Mouse (Mus musculus) lung, embryonic 16.5 days (tissue): ENCODE measurements around the gene Cnst. TPM values are rescaled to one million over a fixed set of nuclear protein-coding genes. Genes with fewer than 3 reads are reported as not detected.

Experiments used
- ATAC-seq: fragments of 200-750 bp; cut with Nextera tagmentation; 2 replicates; pipeline ENCODE4 v1.8.0; 2017; ENCODE audit warnings: low read depth, mild to moderate bottlenecking, moderate library complexity
- H3K27ac ChIP-seq: fragments of 300-500 bp; sonication (generic); 2 replicates; pipeline ENCODE4 v1.5.1; 2014; ENCODE audit warnings: mild to moderate bottlenecking, control low read depth, low read length
- H3K27me3 ChIP-seq: fragments of 300-500 bp; sonication (generic); 2 replicates; pipeline ENCODE4 v1.6.1; 2014; ENCODE audit warnings: low read depth, low read length, mixed read lengths; ENCODE audit not compliant: control insufficient read depth, insufficient read depth
- H3K36me3 ChIP-seq: fragments of 300-500 bp; sonication (generic); 2 replicates; pipeline ENCODE4 v1.6.1; 2014; ENCODE audit warnings: low read length; ENCODE audit not compliant: control insufficient read depth, insufficient read depth
- H3K4me1 ChIP-seq: fragments of 300-500 bp; sonication (generic); replicated peaks from 2 replicates; pipeline ENCODE4 v1.6.1; 2014; ENCODE audit warnings: low read length, mixed read lengths; ENCODE audit not compliant: control insufficient read depth, insufficient read depth
- H3K4me2 ChIP-seq: fragments of 300-500 bp; sonication (generic); 2 replicates; pipeline ENCODE4 v1.6.1; 2014; ENCODE audit warnings: low read depth, low read length, control low read depth
- H3K4me3 ChIP-seq: fragments of 300-500 bp; sonication (generic); 2 replicates; pipeline ENCODE4 v1.5.1; 2014; ENCODE audit warnings: mild to moderate bottlenecking, low read length, control low read depth
- H3K9ac ChIP-seq: fragments of 300-500 bp; sonication (generic); 2 replicates; pipeline ENCODE4 v1.6.1; 2014; ENCODE audit warnings: low read length, control low read depth
- H3K9me3 ChIP-seq: fragments of 300-500 bp; sonication (generic); 2 replicates; pipeline ENCODE4 v1.6.1; 2016; ENCODE audit warnings: low read length; ENCODE audit not compliant: control insufficient read depth
- WGBS: fragments of 180-500 bp; shearing (Covaris S2); extraction: QIAGEN DNeasy Blood & Tissue Kit; methylation state at CpG from one replicate; pipeline ENCODE4 v1.1.7; 2014; 5-methylcytosine and 5-hydroxymethylcytosine counted together
- polyA plus RNA-seq: library from polyadenylated mRNA; unstranded; fragments of >200 nt; fragmentation: Nextera tagmentation; extraction: Ambion mirVana; gene quantifications from 2 replicates; pipeline ENCODE4 v1.2.1, GENCODE M21; 2015

Gene Cnst
- polyA plus RNA-seq, 1 experiment from 2014 or later, result 18.0 TPM

DNA sequence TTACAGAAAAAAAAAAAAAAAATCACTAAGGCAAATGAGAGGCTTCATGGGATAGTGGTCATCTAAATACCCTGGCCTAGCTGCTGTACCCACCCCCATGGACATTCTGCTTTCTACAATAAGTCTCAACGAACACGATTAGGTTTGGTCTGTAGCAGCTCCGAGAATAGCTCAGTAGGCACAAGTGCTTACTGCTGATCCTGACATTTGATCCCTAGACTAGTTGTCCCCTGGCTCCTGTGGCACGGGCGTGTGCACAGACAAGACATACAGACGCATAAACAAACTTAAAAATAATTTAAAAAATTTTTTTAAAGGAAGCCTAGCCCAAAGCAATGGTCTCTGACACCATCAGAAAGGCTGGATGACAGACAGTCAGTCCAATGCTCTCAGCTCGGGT lies 121.3 kb downstream of the Cnst start:
- Histone ChIP-seq H3K9me3 (no peaks in the 10 kb centered on the region), H3K4me3 (peak overlapping the region; percentile 90), H3K27ac (peak overlapping the region; percentile 86), H3K36me3 (no peaks in the 10 kb centered on the region), H3K9ac (peak overlapping the region; percentile 80), H3K4me1 (peaks cover 4% of the 10 kb centered on the region), H3K4me2 (peak overlapping the region; percentile 92), H3K27me3 (no peaks in the 10 kb centered on the region)
- no peak; the same call in 1 of the 2 replicates for ATAC-seq
- 8% methylated on average over 7 of the region's 7 CpGs for WGBS

DNA sequence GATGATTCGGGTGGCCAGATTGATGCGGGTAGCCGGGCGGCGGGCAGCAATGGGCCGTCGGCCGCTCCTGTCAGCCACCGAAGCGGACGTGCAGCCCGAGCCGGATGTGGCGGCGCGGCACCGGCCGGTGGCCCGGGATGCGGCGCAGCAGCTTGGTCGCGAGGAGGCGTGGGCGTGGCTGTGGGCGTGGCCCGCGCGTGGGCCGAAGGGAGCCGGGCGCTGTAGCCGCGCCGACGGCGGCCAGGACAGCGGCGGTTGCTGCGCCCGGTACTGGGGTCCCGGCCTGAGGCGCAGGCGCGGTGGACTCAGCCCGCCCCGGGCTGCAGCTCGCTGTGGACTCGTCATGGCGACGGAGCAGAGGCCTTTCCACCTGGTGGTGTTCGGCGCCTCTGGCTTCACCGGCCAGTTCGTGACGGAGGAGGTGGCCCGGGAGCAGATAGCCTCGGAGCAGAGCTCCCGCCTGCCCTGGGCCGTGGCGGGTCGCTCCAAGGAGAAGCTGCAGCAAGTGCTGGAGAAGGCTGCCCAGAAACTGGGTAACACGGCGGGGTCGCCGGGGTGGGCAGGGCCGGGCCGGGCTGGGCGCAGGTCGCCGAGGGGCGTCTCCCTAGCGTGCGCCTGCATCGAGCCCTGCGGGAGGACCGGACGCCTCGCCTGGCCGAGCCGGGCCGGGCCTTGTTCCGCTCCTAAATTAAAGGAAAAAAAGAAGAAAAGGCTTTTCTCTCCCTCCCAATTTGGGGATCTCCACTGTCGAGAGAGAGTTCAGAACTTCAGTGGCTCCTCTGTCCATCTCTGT lies 122.0 kb downstream of the Cnst start, which contains the start of gene Sccpdh:
Gene Sccpdh, plus strand, starts transcription at position 198 of the 793 bp plus-strand sequence.
- Histone ChIP-seq H3K4me1 (peaks cover 4% of the 10 kb centered on the region), H3K27me3 (no peaks in the 10 kb centered on the region), H3K36me3 (0 out of 2 replicates have a peak, but pooled peaks cover 2% of the 10 kb centered on the region), H3K4me3 (peak within 1 kb of the TSS; percentile 90), H3K9me3 (no peaks in the 10 kb centered on the region), H3K9ac (peak within 1 kb of the TSS; percentile 80), H3K27ac (peak within 1 kb of the TSS; percentile 86), H3K4me2 (peak within 1 kb of the TSS; percentile 92)
- under 1% methylated on average over 80 of the region's 84 CpGs for WGBS
- ATAC-seq, result peak; percentile 97

- Histone ChIP-seq H3K4me2 (peak overlapping the region; percentile 92), H3K9ac (peak overlapping the region; percentile 80), H3K4me1 (peaks cover 4% of the 10 kb centered on the region), H3K36me3 (peaks cover 6% of the 10 kb centered on the region; the same call in 1 of the 2 replicates), H3K9me3 (no peaks in the 10 kb centered on the region), H3K4me3 (peak overlapping the region; percentile 90), H3K27me3 (no peaks in the 10 kb centered on the region), H3K27ac (peak overlapping the region; percentile 86)
- no peak for ATAC-seq
- 11% methylated on average over 12 of the region's 12 CpGs for WGBS
Observed at GRCm38 (mm10) chr1:179668836-179669537, 122.8 kb downstream of the Cnst start.

DNA sequence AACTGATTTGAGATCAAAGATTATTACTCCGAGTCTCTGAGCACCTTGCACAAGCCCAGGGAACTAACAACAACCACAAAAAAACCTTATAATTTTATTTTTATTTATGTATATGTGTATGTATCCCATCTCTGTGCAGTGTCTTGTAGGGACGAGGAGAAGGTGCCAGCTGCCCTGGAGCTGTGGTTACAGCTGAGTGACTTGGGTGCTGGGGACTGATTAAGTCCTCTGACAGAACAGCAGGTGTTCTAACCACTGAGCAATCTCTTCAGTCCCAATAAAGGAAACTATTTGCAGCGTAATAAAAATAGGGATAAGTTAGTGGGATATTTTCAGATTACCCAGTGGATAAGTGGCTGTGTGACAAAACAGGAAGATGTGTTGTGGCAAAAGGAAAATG lies 128.2 kb downstream of the Cnst start:
- ATAC-seq, result no peak
- Histone ChIP-seq H3K9me3 (no peaks in the 10 kb centered on the region), H3K4me1 (peaks cover 1% of the 10 kb centered on the region), H3K4me3 (no peak overlapping the region), H3K27me3 (no peaks in the 10 kb centered on the region), H3K4me2 (no peak overlapping the region), H3K27ac (no peak overlapping the region), H3K9ac (no peak overlapping the region), H3K36me3 (peaks cover 13% of the 10 kb centered on the region)
- 90% methylated on average over 3 of the region's 3 CpGs for WGBS

DNA sequence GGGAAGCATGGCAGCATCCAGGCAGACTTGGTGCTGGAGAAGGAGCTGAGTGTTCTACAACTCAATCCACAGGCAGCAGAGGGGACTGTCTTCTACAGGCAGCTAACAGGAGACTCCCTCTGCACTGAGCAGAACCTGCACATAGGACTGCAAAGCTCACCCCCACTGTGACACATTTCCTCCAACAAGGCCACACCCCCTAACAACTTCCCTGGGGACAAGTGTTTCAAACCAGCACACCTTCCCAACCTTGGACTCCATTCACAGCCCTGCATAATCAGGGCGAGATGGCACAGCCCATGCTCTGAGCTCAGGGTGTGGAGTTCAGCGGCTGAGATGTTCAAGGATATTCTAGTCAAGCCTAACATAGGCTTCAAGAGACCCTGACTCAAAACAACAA lies 130.9 kb downstream of the Cnst start:
- H3K36me3 ChIP-seq, result peaks cover 16% of the 10 kb centered on the region
- no peak for ATAC-seq

More for the DNA sequence above, 130.9 kb downstream of the Cnst start:
- WGBS, result 87% methylated on average over 2 of the region's 2 CpGs
- H3K4me2 ChIP-seq, result no peak overlapping the region
- H3K4me1 ChIP-seq, result no peaks in the 10 kb centered on the region
- H3K4me3 ChIP-seq, result no peak overlapping the region
- H3K27ac ChIP-seq, result no peak overlapping the region
- no peak overlapping the region for H3K9ac ChIP-seq
- H3K9me3 ChIP-seq, result no peaks in the 10 kb centered on the region
- H3K27me3 ChIP-seq, result no peaks in the 10 kb centered on the region

Other genes with a start within 250 kb of the Cnst start
- 16.8 and 19.1 TPM in 2 replicates for gene Smyd3, start 28.3 kb upstream of the Cnst start, polyA plus RNA-seq
- 32.0 and 33.6 TPM in 2 replicates for gene Tfb2m, start 103 bp upstream of the Cnst start, polyA plus RNA-seq
- gene Sccpdh, start 121.8 kb downstream of the Cnst start, polyA plus RNA-seq, result 74.5 and 76.7 TPM in 2 replicates
- gene Kif28, start 198.9 kb downstream of the Cnst start, polyA plus RNA-seq, result 0.44 TPM in 1 of 2 replicates, not detected in the other